Mouse (Mus musculus) embryonic fibroblast, embryonic 13.5 days (primary cell): ENCODE results near the gene Gaa.
"Not testable (repeated sequence)": the region's sequence is repeated elsewhere in the genome, so short reads cannot be mapped to it uniquely, and the experiment has no call there.

Experiments
- CTCF ChIP-seq: IDR thresholded peaks from 2 replicates; pipeline ENCODE4 v1.5.1; 2011; ENCODE audit warnings: mild to moderate bottlenecking, control low read depth, low read length, moderate library complexity, borderline replicate concordance; ENCODE audit not compliant: insufficient read depth
- POLR2A ChIP-seq: IDR thresholded peaks from 2 replicates; pipeline ENCODE4 v1.6.1; 2011; ENCODE audit warnings: low read depth, mild to moderate bottlenecking, control low read depth, low read length, moderate library complexity

DNA sequence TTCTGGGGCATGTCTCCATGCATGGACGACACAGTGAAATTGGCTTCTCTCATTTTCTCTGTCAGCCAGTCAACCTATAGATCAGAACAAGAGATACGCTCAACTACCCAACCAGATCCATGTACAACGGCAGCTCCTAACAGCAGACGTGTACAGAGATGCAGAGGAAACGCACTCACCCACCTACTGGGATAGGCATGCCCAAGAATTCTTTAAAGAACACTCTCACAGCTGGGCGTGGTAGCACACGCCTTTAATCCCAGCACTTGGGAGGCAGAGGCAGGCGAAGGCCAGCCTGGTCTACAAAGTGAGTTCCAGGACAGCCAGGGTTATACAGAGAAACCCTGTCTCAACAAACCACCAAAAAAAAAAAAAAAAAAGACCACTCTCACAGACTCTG lies 25.2 kb downstream of the Gaa start:
- TF ChIP-seq CTCF, POLR2A: not testable (repeated sequence)
